Mouse (Mus musculus) intestine, embryonic 14.5 days (tissue): Measurements from ENCODE around the gene Stab1. TPM values are rescaled to one million over a fixed set of nuclear protein-coding genes. Genes with fewer than 3 reads are reported as not detected.
A peak's percentile ranks its signal among the peaks of the same experiment; 100 is the strongest.

Source experiments
- ATAC-seq: fragments of 200-750 bp; cut with Nextera tagmentation; replicated peaks from 2 replicates; pipeline ENCODE4 v1.8.0; 2017; ENCODE audit warnings: low read depth, moderate number of reproducible peaks, moderate TSS enrichment, moderate library complexity; ENCODE audit not compliant: low FRiP score, low TSS enrichment
- DNase-seq: peaks from one replicate; pipeline ENCODE4 v3.0.0-alpha.2; 2018; ENCODE audit warnings: low spot score
- H3K27ac ChIP-seq: fragments of 300-500 bp; sonication (generic); 2 replicates; pipeline ENCODE4 v1.5.1; 2014; ENCODE audit warnings: low read depth, mild to moderate bottlenecking, control low read depth
- H3K27me3 ChIP-seq: fragments of 300-500 bp; sonication (generic); replicated peaks from 2 replicates; pipeline ENCODE4 v1.6.1; 2014; ENCODE audit warnings: low read length, control low read depth; ENCODE audit not compliant: control insufficient read depth, insufficient read depth
- H3K36me3 ChIP-seq: fragments of 300-500 bp; sonication (generic); 2 replicates; pipeline ENCODE4 v1.6.1; 2014; ENCODE audit warnings: low read length, control low read depth; ENCODE audit not compliant: control insufficient read depth, insufficient read depth
- H3K4me1 ChIP-seq: fragments of 300-500 bp; sonication (generic); replicated peaks from 2 replicates; pipeline ENCODE4 v1.6.1; 2014; ENCODE audit warnings: low read length, control low read depth, mixed read lengths; ENCODE audit not compliant: control insufficient read depth, insufficient read depth
- H3K4me2 ChIP-seq: fragments of 300-500 bp; sonication (generic); 2 replicates; pipeline ENCODE4 v1.6.1; 2014; ENCODE audit warnings: low read length
- H3K4me3 ChIP-seq: fragments of 300-500 bp; sonication (generic); 2 replicates; pipeline ENCODE4 v1.5.1; 2014; ENCODE audit warnings: low read depth, low read length, control low read depth, mixed read lengths
- H3K9ac ChIP-seq: fragments of 300-500 bp; sonication (generic); 2 replicates; pipeline ENCODE4 v1.6.1; 2014; ENCODE audit warnings: mild to moderate bottlenecking, low read length
- H3K9me3 ChIP-seq: fragments of 300-500 bp; sonication (generic); 2 replicates; pipeline ENCODE4 v1.6.1; 2016; ENCODE audit warnings: low read length, control low read depth; ENCODE audit not compliant: control insufficient read depth
- WGBS: fragments of 180-500 bp; shearing (Covaris S2); extraction: QIAGEN DNeasy Blood & Tissue Kit; methylation state at CpG from one replicate; pipeline ENCODE4 v1.1.7; 2014; 5-methylcytosine and 5-hydroxymethylcytosine counted together
- polyA plus RNA-seq: library from polyadenylated mRNA; unstranded; fragments of >200 nt; fragmentation: Nextera tagmentation; extraction: Ambion mirVana; gene quantifications from 2 replicates; pipeline ENCODE4 v1.2.1, GENCODE M21; 2014

Stab1 gene
- polyA plus RNA-seq, 1 experiment from 2014 or later = 41.0 TPM

GRCm38 (mm10) chr14:31209133-31209557, 40.7 kb upstream of the Stab1 start:
- no peak overlapping the region for H3K9ac ChIP-seq
- 75% methylated on average over 4 of the region's 4 CpGs for WGBS
- DNase-seq = no peak

GRCm38 (mm10) chr14:31208084-31208483, 39.6 kb upstream of the Stab1 start, which contains the start of gene Tnnc1:
Gene Tnnc1 (plus strand): TSS chr14:31208312.
- H3K36me3 ChIP-seq = peaks cover 13% of the 10 kb centered on the region
- H3K9me3 ChIP-seq = no peaks in the 10 kb centered on the region
- peaks cover 12% of the 10 kb centered on the region for H3K4me1 ChIP-seq
- H3K27ac ChIP-seq = no peak within 1 kb of the TSS
- ATAC-seq (no peak), DNase-seq (no peak)
- peak within 1 kb of the TSS; percentile 73 for H3K4me2 ChIP-seq
- H3K4me3 ChIP-seq = peak within 1 kb of the TSS; percentile 78; the same call in 1 of the 2 replicates
- WGBS = 56% methylated on average over 2 of the region's 2 CpGs
- no peaks in the 10 kb centered on the region for H3K27me3 ChIP-seq
- H3K9ac ChIP-seq = no peak within 1 kb of the TSS; the same call in 1 of the 2 replicates

More at GRCm38 (mm10) chr14:31209133-31209557, 40.7 kb upstream of the Stab1 start:
- no peak overlapping the region for H3K27ac ChIP-seq
- no peak overlapping the region for H3K4me3 ChIP-seq
- no peaks in the 10 kb centered on the region for H3K9me3 ChIP-seq
- no peak for ATAC-seq
- H3K27me3 ChIP-seq = no peaks in the 10 kb centered on the region
- peaks cover 3% of the 10 kb centered on the region for H3K36me3 ChIP-seq
- no peak overlapping the region for H3K4me2 ChIP-seq
- H3K4me1 ChIP-seq = peaks cover 12% of the 10 kb centered on the region

GRCm38 (mm10) chr14:31207070-31207830, 38.8 kb upstream of the Stab1 start:
- no peak for DNase-seq
- Histone ChIP-seq H3K4me3 (peak overlapping the region; percentile 78), H3K27me3 (no peaks in the 10 kb centered on the region), H3K27ac (no peak overlapping the region), H3K9me3 (no peaks in the 10 kb centered on the region), H3K9ac (peak overlapping the region; percentile 97), H3K4me2 (peak overlapping the region; percentile 73), H3K36me3 (peaks cover 22% of the 10 kb centered on the region), H3K4me1 (peaks cover 12% of the 10 kb centered on the region)
- 78% methylated on average over 13 of the region's 13 CpGs for whole genome bisulfite sequencing
- 0 out of 2 replicates have a peak, but pooled peaks have one; percentile 6 for ATAC-seq

- H3K4me3 ChIP-seq = peak overlapping the region; percentile 78
- H3K9me3 ChIP-seq = no peaks in the 10 kb centered on the region
- H3K27me3 ChIP-seq = no peaks in the 10 kb centered on the region
- H3K4me1 ChIP-seq = peaks cover 12% of the 10 kb centered on the region
- H3K27ac ChIP-seq = peak overlapping the region; percentile 78
- peak overlapping the region; percentile 97 for H3K9ac ChIP-seq
- peak overlapping the region; percentile 73 for H3K4me2 ChIP-seq
- peak; percentile 94 for DNase-seq
- ATAC-seq = peak; percentile 71
- WGBS = 1% methylated on average over 47 of the region's 48 CpGs
- peaks cover 29% of the 10 kb centered on the region for H3K36me3 ChIP-seq
Measured at GRCm38 (mm10) chr14:31206472-31206981, 38.1 kb upstream of the Stab1 start.

GRCm38 (mm10) chr14:31205562-31206467, 37.4 kb upstream of the Stab1 start:
- H3K4me2 ChIP-seq = peak overlapping the region; percentile 73
- under 1% methylated on average over 39 of the region's 39 CpGs for WGBS
- H3K9me3 ChIP-seq = no peaks in the 10 kb centered on the region
- ATAC-seq = peak; percentile 63
- H3K4me3 ChIP-seq = peak overlapping the region; percentile 78
- H3K27ac ChIP-seq = peak overlapping the region; percentile 78
- peaks cover 12% of the 10 kb centered on the region for H3K4me1 ChIP-seq
- H3K27me3 ChIP-seq = no peaks in the 10 kb centered on the region
- peak; percentile 80 for DNase-seq
- peaks cover 36% of the 10 kb centered on the region for H3K36me3 ChIP-seq
- peak overlapping the region; percentile 97 for H3K9ac ChIP-seq

- 0 out of 2 replicates have a peak, but pooled peaks have one; percentile 7 for ATAC-seq
- Histone ChIP-seq H3K4me3 (peak overlapping the region; percentile 78), H3K9me3 (no peaks in the 10 kb centered on the region), H3K27me3 (no peaks in the 10 kb centered on the region), H3K4me1 (peaks cover 12% of the 10 kb centered on the region), H3K4me2 (peak overlapping the region; percentile 73), H3K9ac (peak overlapping the region; percentile 97), H3K36me3 (peaks cover 42% of the 10 kb centered on the region), H3K27ac (peak overlapping the region; percentile 78)
- 11% methylated on average over 8 of the region's 8 CpGs for WGBS
- DNase-seq = no peak
Measured at GRCm38 (mm10) chr14:31205244-31205561, 36.8 kb upstream of the Stab1 start.

- peak overlapping the region; percentile 78 for H3K27ac ChIP-seq
- H3K9me3 ChIP-seq = no peaks in the 10 kb centered on the region
- H3K4me1 ChIP-seq = peaks cover 12% of the 10 kb centered on the region
- DNase-seq (no peak), ATAC-seq (no peak)
- peak overlapping the region; percentile 73 for H3K4me2 ChIP-seq
- H3K9ac ChIP-seq = peak overlapping the region; percentile 97
- H3K36me3 ChIP-seq = peaks cover 46% of the 10 kb centered on the region
- WGBS = 59% methylated on average over 4 of the region's 4 CpGs
- H3K4me3 ChIP-seq = peak overlapping the region; percentile 78
- H3K27me3 ChIP-seq = no peaks in the 10 kb centered on the region
Measured at GRCm38 (mm10) chr14:31204844-31205243, 36.4 kb upstream of the Stab1 start.

GRCm38 (mm10) chr14:31200038-31200437, 31.6 kb upstream of the Stab1 start:
- Histone ChIP-seq H3K4me3 (no peak overlapping the region), H3K4me1 (peaks cover 7% of the 10 kb centered on the region), H3K9ac (no peak overlapping the region), H3K27me3 (no peaks in the 10 kb centered on the region), H3K4me2 (no peak overlapping the region), H3K36me3 (peaks cover 86% of the 10 kb centered on the region), H3K27ac (no peak overlapping the region), H3K9me3 (no peaks in the 10 kb centered on the region)
- no peak for ATAC-seq
- 81% methylated on average over 3 of the region's 3 CpGs for WGBS
- no peak for DNase-seq
